In the genomic region with DNA sequence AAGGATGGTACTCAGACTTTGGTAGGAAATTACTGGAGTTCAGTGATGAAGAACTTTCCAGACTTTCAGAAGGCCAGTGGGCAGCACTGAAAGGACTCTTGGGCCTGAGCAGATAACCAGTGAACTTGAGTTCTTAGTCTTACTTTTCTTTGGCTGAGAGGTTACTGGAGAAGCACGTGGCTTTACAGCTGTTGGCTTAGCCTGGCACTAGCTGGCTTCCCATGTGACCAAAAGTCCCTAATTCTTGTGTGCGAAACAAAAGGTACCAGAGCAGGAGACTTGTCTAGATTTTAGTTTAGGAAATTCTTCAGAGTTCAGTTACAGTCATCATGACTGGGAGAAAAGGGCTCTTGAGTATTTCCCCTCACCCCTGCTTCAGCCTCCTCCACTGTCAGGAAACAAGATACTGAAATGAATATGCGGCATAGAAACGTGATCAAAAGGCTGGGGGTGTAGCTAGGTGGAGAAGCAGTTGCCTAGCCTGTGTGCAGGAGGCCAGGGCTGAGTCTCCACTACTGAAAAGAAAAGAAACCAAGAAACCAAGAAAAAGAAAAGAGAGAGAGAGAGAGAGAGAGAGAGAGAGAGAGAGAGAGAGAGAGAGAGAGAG, we compare ENCODE assay signal across 18 mouse cellular contexts. TPM values are rescaled to one million over a fixed set of nuclear protein-coding genes. Genes with fewer than 3 reads are reported as not detected.
A peak's percentile ranks its signal among the peaks of the same experiment; 100 is the strongest.
DNase-seq lines count a peak whose midpoint lies in the region; ATAC-seq and TF ChIP-seq lines count a peak whose summit lies in the region.
"Had no signal": no experiment of that assay in that cellular context is flagged by ENCODE, and none has a peak within 500 bp of the region (broad histone marks: within the 10 kb centered on the region; RNA-seq: fewer than 3 reads in every experiment).

No protein-coding gene starts in this region.

- DNase-seq in heart, adult 11 months, result peak; percentile 61
- DNase-seq in heart, postnatal 25 days (ENCODE audit: low spot score), result no peak
- no peak for DNase-seq in limb, embryonic 11.5 days (ENCODE audit: low spot score)
- DNase-seq in limb, embryonic 10.5 days (ENCODE audit: low spot score), result no peak
- DNase-seq in thymus, postnatal 4 days, result peak; percentile 50
- no peak for DNase-seq in spleen, adult 18-20 months
- DNase-seq: cerebellum, adult 11-12 months; gastrocnemius, postnatal 14 days; lung, embryonic 14.5 days had no signal

- intact Hi-C loops in heart, postnatal 25 days (cut with DNase I), result loop anchor here (10.0 kb wide), 1 partner anchor 427 kb away; no protein-coding TSS in a partner anchor

- H3K9ac ChIP-seq in limb, embryonic 11.5 days (ENCODE audit: low read length), result no peak overlapping the region
- no peak overlapping the region for H3K9ac ChIP-seq in hindbrain, embryonic 13.5 days
- H3K9ac ChIP-seq: embryonic facial prominence, embryonic 12.5 days; heart, embryonic 13.5 days; intestine, embryonic 15.5 days; limb, embryonic 15.5 days; lung, embryonic 14.5 days; neural tube, embryonic 15.5 days had no signal

- ATAC-seq in limb, embryonic 11.5 days (ENCODE audit: insufficient number of reproducible peaks, low FRiP score, low TSS enrichment, low read depth), result no peak
- ATAC-seq in hindbrain, embryonic 13.5 days (ENCODE audit: low FRiP score), result no peak
- ATAC-seq: intestine, embryonic 15.5 days had no signal

- no peak overlapping the region for H3K4me3 ChIP-seq in limb, embryonic 11.5 days (ENCODE audit: low read depth, low read length)
- no peak overlapping the region for H3K4me3 ChIP-seq in limb, embryonic 10.5 days
- H3K4me3 ChIP-seq in myocyte, result no peak overlapping the region
- H3K4me3 ChIP-seq in hindbrain, embryonic 13.5 days, result no peak overlapping the region
- H3K4me3 ChIP-seq: embryonic facial prominence, embryonic 12.5 days; heart, embryonic 13.5 days; hindbrain, embryonic 10.5 days; intestine, embryonic 15.5 days; limb, embryonic 15.5 days; neural tube, embryonic 15.5 days had no signal

- no peaks in the 10 kb centered on the region for H3K36me3 ChIP-seq in limb, embryonic 11.5 days (ENCODE audit: control insufficient read depth, insufficient read depth, low read length)
- no peaks in the 10 kb centered on the region for H3K36me3 ChIP-seq in limb, embryonic 10.5 days
- H3K36me3 ChIP-seq in myocyte (ENCODE audit: control insufficient read depth, insufficient read depth), result no peaks in the 10 kb centered on the region
- no peaks in the 10 kb centered on the region for H3K36me3 ChIP-seq in hindbrain, embryonic 13.5 days
- H3K36me3 ChIP-seq: embryonic facial prominence, embryonic 12.5 days; heart, embryonic 13.5 days; hindbrain, embryonic 10.5 days; intestine, embryonic 15.5 days; limb, embryonic 15.5 days; neural tube, embryonic 15.5 days had no signal

- 0 out of 2 replicates have a peak overlapping the region, but pooled peaks have one; percentile 4 for H3K27ac ChIP-seq in limb, embryonic 11.5 days (replicated peaks; ENCODE audit: low read depth, low read length)
- H3K27ac ChIP-seq in limb, embryonic 10.5 days, result no peak overlapping the region
- no peak overlapping the region for H3K27ac ChIP-seq in hindbrain, embryonic 13.5 days
- H3K27ac ChIP-seq: embryonic facial prominence, embryonic 12.5 days; heart, embryonic 13.5 days; hindbrain, embryonic 10.5 days; intestine, embryonic 15.5 days; limb, embryonic 15.5 days; macrophage; neural tube, embryonic 15.5 days had no signal

- peaks cover 9% of the 10 kb centered on the region; the same call in 1 of the 2 replicates for H3K4me1 ChIP-seq in limb, embryonic 11.5 days (ENCODE audit: control insufficient read depth, insufficient read depth, low read length)
- peaks cover 37% of the 10 kb centered on the region for H3K4me1 ChIP-seq in limb, embryonic 10.5 days
- peaks cover 5% of the 10 kb centered on the region for H3K4me1 ChIP-seq in hindbrain, embryonic 13.5 days (replicated peaks)

- H3K4me2 ChIP-seq in limb, embryonic 11.5 days (ENCODE audit: low read depth, severe bottlenecking), result no peak overlapping the region
- H3K4me2 ChIP-seq in myocyte (ENCODE audit: low read depth), result peak overlapping the region; percentile 28
- no peak overlapping the region for H3K4me2 ChIP-seq in hindbrain, embryonic 13.5 days
- H3K4me2 ChIP-seq: embryonic facial prominence, embryonic 12.5 days; intestine, embryonic 15.5 days; limb, embryonic 15.5 days; lung, embryonic 14.5 days; neural tube, embryonic 15.5 days had no signal

- no peaks in the 10 kb centered on the region for H3K27me3 ChIP-seq in limb, embryonic 11.5 days (ENCODE audit: control insufficient read depth, insufficient read depth, low read length)
- H3K27me3 ChIP-seq in limb, embryonic 10.5 days (ENCODE audit: low read depth, poor library complexity, severe bottlenecking), result no peaks in the 10 kb centered on the region
- H3K27me3 ChIP-seq in myocyte (ENCODE audit: control insufficient read depth, insufficient read depth, insufficient read length), result no peaks in the 10 kb centered on the region
- peaks cover 14% of the 10 kb centered on the region; the same call in 1 of the 2 replicates for H3K27me3 ChIP-seq in hindbrain, embryonic 13.5 days
- H3K27me3 ChIP-seq: embryonic facial prominence, embryonic 12.5 days; heart, embryonic 13.5 days; intestine, embryonic 15.5 days; limb, embryonic 15.5 days; neural tube, embryonic 15.5 days had no signal

- no peak for TF ChIP-seq POLR2A in myocyte (IDR thresholded peaks at IDR 0.05; ENCODE audit: insufficient read length, low read depth)

- H3K9me3 ChIP-seq in limb, embryonic 11.5 days (ENCODE audit: control insufficient read depth, low read length), result no peaks in the 10 kb centered on the region
- no peaks in the 10 kb centered on the region for H3K9me3 ChIP-seq in limb, embryonic 10.5 days (replicated peaks)
- no peaks in the 10 kb centered on the region for H3K9me3 ChIP-seq in hindbrain, embryonic 13.5 days
- H3K9me3 ChIP-seq: embryonic facial prominence, embryonic 12.5 days; heart, embryonic 13.5 days; hindbrain, embryonic 10.5 days; intestine, embryonic 15.5 days; limb, embryonic 15.5 days; neural tube, embryonic 15.5 days had no signal

- no peaks in the 10 kb centered on the region for H3K79me2 ChIP-seq in myocyte (ENCODE audit: control insufficient read depth, insufficient read depth)

- H3ac ChIP-seq in myocyte (ENCODE audit: control insufficient read depth, insufficient read length), result no peak overlapping the region

- WGBS in limb, embryonic 11.5 days, result 55% methylated on average over 4 of the region's 4 CpGs
- WGBS in limb, embryonic 10.5 days, result 62% methylated on average over 4 of the region's 4 CpGs
- WGBS in hindbrain, embryonic 13.5 days, result 56% methylated on average over 4 of the region's 4 CpGs

TF ChIP-seq in myocyte, 11 proteins besides CTCF, POLR2A, EP300 and RAD21:
- TF ChIP-seq SRF (IDR thresholded peaks at IDR 0.05; ENCODE audit: control insufficient read depth, insufficient read length, low read depth) (no peak), MAX (IDR thresholded peaks at IDR 0.05; ENCODE audit: low read depth) (peak; percentile 70), MYOD1 (IDR thresholded peaks at IDR 0.05; ENCODE audit: control insufficient read depth in 1 of 3, insufficient read length in 2 of 3, low read depth in 2 of 3) (peak in 1 of 3 experiments; percentile 37), TCF3 (IDR thresholded peaks at IDR 0.05; ENCODE audit: insufficient read length, low read depth) (no peak), E2F4 (IDR thresholded peaks at IDR 0.05; ENCODE audit: insufficient read depth) (no peak), POLR2AphosphoS2 (IDR thresholded peaks at IDR 0.05; ENCODE audit: insufficient read length, low read depth) (no peak), MYOG (IDR thresholded peaks at IDR 0.05; ENCODE audit: control insufficient read depth in 1 of 3, insufficient read depth in 1 of 3, insufficient read length in 2 of 3, low read depth in 2 of 3) (peak in 1 of 3 experiments; percentile 18), REST (IDR thresholded peaks at IDR 0.05; ENCODE audit: insufficient read depth, insufficient read length) (no peak), CEBPB (IDR thresholded peaks at IDR 0.05; ENCODE audit: insufficient read depth, poor library complexity, severe bottlenecking) (no peak), TCF12 (IDR thresholded peaks at IDR 0.05; ENCODE audit: insufficient read depth, poor library complexity, severe bottlenecking) (no peak), USF1 (IDR thresholded peaks at IDR 0.05; ENCODE audit: low read depth) (peak; percentile 65)

RNA-seq across cellular contexts. Expression of a gene that starts 5.4 kb away (rescaled TPM):
- total RNA-seq in heart, postnatal 25 days (2021), result 10 to 100 TPM; 25.5 to 29.1 TPM
- 13.5 and 17.3 TPM in 2 replicates for polyA plus RNA-seq in limb, embryonic 11.5 days (2014; fragmentation: Nextera tagmentation; extraction: Ambion mirVana)
- 8.2 and 13.4 TPM in 2 replicates for polyA plus RNA-seq in limb, embryonic 10.5 days (2016; fragmentation: Nextera tagmentation; extraction: Ambion mirVana)
- polyA plus RNA-seq in myocyte (2012; fragmentation: generic; extraction: Trizol), result 5.6 TPM
- polyA plus RNA-seq in hindbrain, embryonic 13.5 days (2015; fragmentation: Nextera tagmentation; extraction: Ambion mirVana), result 16.2 and 17.4 TPM in 2 replicates

RNA-seq across cellular contexts. Expression of a gene that starts 44.3 kb away (rescaled TPM):
- total RNA-seq in heart, postnatal 25 days (2021), result 1 to 10 TPM; 1.2 to 1.3 TPM
- 0.23 and 0.29 TPM in 2 replicates for polyA plus RNA-seq in limb, embryonic 11.5 days (2014; fragmentation: Nextera tagmentation; extraction: Ambion mirVana)
- polyA plus RNA-seq in limb, embryonic 10.5 days (2016; fragmentation: Nextera tagmentation; extraction: Ambion mirVana), result 0.10 and 0.18 TPM in 2 replicates
- polyA plus RNA-seq in myocyte (2012; fragmentation: generic; extraction: Trizol), result 1.6 TPM
- polyA plus RNA-seq in hindbrain, embryonic 13.5 days (2015; fragmentation: Nextera tagmentation; extraction: Ambion mirVana), result 0.08 and 0.12 TPM in 2 replicates

RNA-seq across cellular contexts. Expression of a gene that starts 55.5 kb away (rescaled TPM):
- 1 to 10 TPM; 1.3 to 1.9 TPM for total RNA-seq in heart, postnatal 25 days (2021)
- 1.2 and 1.5 TPM in 2 replicates for polyA plus RNA-seq in limb, embryonic 11.5 days (2014; fragmentation: Nextera tagmentation; extraction: Ambion mirVana)
- 0.31 and 0.63 TPM in 2 replicates for polyA plus RNA-seq in limb, embryonic 10.5 days (2016; fragmentation: Nextera tagmentation; extraction: Ambion mirVana)
- 0.07 TPM for polyA plus RNA-seq in myocyte (2012; fragmentation: generic; extraction: Trizol)
- polyA plus RNA-seq in hindbrain, embryonic 13.5 days (2015; fragmentation: Nextera tagmentation; extraction: Ambion mirVana), result 1.2 and 1.3 TPM in 2 replicates

Comparison
In these comparisons a context has a peak if more than half of its experiments do, and no peak if none do; other contexts are left out.
1. DNase-seq: peak in heart, adult 11 months (single experiment) and thymus, postnatal 4 days (single experiment); none in heart, postnatal 25 days (single experiment), limb, embryonic 11.5 days (single experiment), limb, embryonic 10.5 days (single experiment) and spleen, adult 18-20 months (0 of 2).